Mouse (Mus musculus): ENCODE measurements around the gene Grin3b. TPM values are rescaled to one million over a fixed set of nuclear protein-coding genes. Genes with fewer than 3 reads are reported as not detected.

Gene Grin3b
- total RNA-seq, 2 experiments from 2014 or later = 0.14 to 0.20 TPM

- no peak for DNase-seq (ENCODE audit: extremely low spot score in 1 of 2, low spot score in 2 of 2)
- intact Hi-C loops (cut with DNase I) = no loop called here
- no peak overlapping the region for H3K27ac ChIP-seq
- H3K4me3 ChIP-seq = no peak overlapping the region
- no peak for TF ChIP-seq CTCF (IDR thresholded peaks at IDR 0.05)
Measured at GRCm38 (mm10) chr10:79928907-79929701, 41.4 kb upstream of the Grin3b start.

GRCm38 (mm10) chr10:79929967-79930825 lies 40.3 kb upstream of the Grin3b start:
- no peak overlapping the region for H3K27ac ChIP-seq
- TF ChIP-seq CTCF (IDR thresholded peaks at IDR 0.05) = no peak
- intact Hi-C loops (cut with DNase I) = no loop called here
- no peak overlapping the region for H3K4me3 ChIP-seq
- DNase-seq (ENCODE audit: extremely low spot score in 1 of 2, low spot score in 2 of 2) = no peak

GRCm38 (mm10) chr10:79930826-79931186 lies 39.7 kb upstream of the Grin3b start:
- TF ChIP-seq CTCF (IDR thresholded peaks at IDR 0.05) = no peak
- H3K27ac ChIP-seq = no peak overlapping the region
- no peak for DNase-seq (ENCODE audit: extremely low spot score in 1 of 2, low spot score in 2 of 2)
- no peak overlapping the region for H3K4me3 ChIP-seq
- intact Hi-C loops (cut with DNase I) = no loop called here

DNA sequence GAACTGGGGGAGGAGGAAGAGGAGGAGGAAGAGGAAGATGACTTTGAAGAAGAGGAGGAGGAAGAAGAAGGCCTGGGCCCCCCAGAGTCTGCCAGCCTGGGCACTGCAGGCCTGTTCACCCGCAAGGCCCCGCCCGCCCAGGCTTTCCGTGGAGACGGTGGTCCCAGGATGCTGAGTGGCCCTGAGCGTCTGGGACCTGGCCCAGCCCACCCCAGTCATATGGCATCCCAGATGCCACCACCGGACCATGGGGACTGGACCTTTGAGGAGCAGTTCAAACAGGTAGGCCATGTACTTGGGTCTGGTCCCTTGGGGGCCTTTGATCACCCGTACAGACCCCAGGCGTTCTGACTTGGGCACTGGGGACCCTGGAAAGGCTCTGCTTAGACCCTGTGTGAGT lies 38.7 kb upstream of the Grin3b start:
- TF ChIP-seq CTCF (IDR thresholded peaks at IDR 0.05) = no peak
- no peak for DNase-seq (ENCODE audit: extremely low spot score in 1 of 2, low spot score in 2 of 2)
- intact Hi-C loops (cut with DNase I) = no loop called here
- no peak overlapping the region for H3K4me3 ChIP-seq
- no peak overlapping the region for H3K27ac ChIP-seq

DNA sequence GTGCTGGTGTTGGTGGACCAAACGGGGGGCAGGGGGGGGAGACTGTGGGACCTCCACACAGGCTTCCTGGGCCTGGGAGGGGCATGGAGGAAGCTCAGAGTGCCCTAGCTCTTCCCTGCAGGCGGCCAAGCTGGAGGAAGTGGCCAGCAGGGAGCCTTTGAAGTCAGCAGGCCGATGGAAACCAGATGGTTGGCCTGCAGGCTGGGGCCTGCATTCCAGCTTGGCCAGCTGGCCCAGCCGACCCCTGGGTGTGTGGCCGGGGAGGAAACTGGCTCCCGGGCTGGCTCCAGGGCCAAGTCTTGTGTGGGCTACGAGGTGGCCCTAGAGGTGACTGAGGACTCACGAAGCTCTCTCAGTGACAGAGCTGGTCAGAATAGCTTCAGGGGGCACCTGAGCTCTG lies 37.8 kb upstream of the Grin3b start:
- intact Hi-C loops (cut with DNase I) = no loop called here
- H3K27ac ChIP-seq = peak overlapping the region; percentile 60; the same call in 1 of the 2 replicates
- no peak overlapping the region for H3K4me3 ChIP-seq
- TF ChIP-seq CTCF (IDR thresholded peaks at IDR 0.05) = peak; percentile 1; the same call in 1 of the 2 replicates
- DNase-seq (ENCODE audit: extremely low spot score in 1 of 2, low spot score in 2 of 2) = no peak

DNA sequence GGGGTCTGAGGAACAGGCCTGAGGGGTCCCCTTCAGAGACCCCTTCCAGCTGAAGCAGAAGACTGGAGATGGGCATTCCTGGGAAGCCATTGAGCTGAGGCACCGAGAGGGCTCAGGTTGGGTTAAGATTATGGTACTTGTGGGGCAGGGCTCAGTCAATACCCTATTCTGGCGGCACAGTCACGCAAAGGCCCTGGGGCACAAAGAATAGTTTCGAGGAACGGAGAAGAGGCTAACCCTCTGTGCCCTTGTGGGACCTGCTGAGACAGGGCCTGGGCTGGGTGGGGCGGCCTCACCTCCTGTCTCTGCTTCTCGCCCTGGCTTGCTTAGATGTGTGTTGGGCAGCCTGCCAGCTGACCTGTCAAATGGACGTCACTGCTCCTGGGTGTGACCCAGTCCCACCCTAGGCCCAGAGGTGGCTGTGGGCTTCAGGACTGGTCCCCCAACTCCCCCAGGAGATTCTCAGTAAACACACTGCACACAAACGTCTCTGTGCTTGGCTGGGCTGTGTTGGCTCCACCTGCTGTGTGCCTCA lies 37.3 kb upstream of the Grin3b start:
- intact Hi-C loops (cut with DNase I) = no loop called here
- Histone ChIP-seq H3K4me3 (no peak overlapping the region), H3K27ac (peak overlapping the region; percentile 60; the same call in 1 of the 2 replicates)
- TF ChIP-seq CTCF (IDR thresholded peaks at IDR 0.05) = no peak
- no peak for DNase-seq (ENCODE audit: extremely low spot score in 1 of 2, low spot score in 2 of 2)

DNA sequence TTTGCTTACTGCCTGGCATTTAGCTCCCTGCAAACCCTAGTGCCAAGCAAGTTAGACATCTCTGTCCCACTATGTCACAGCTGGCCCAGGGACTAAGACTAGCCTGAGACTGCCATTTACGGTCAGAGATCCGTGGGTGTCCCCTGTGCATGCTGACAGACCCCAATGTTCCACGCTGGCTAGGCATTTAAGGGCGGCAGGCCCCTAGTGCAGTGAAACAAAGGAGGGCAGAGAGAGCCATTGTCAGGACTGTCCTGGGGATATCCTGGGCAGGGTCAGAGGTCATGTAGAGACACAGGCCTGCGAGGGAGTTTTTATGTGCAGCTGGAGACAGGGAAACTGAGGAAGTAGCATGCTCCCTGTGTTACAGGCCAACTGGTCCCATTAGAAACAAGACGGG lies 36.7 kb upstream of the Grin3b start:
- H3K4me3 ChIP-seq = no peak overlapping the region
- DNase-seq (ENCODE audit: extremely low spot score in 1 of 2, low spot score in 2 of 2) = no peak
- intact Hi-C loops (cut with DNase I) = no loop called here
- 0 out of 2 replicates have a peak overlapping the region, but pooled peaks have one; percentile 16 for H3K27ac ChIP-seq
- no peak for TF ChIP-seq CTCF (IDR thresholded peaks at IDR 0.05)

DNA sequence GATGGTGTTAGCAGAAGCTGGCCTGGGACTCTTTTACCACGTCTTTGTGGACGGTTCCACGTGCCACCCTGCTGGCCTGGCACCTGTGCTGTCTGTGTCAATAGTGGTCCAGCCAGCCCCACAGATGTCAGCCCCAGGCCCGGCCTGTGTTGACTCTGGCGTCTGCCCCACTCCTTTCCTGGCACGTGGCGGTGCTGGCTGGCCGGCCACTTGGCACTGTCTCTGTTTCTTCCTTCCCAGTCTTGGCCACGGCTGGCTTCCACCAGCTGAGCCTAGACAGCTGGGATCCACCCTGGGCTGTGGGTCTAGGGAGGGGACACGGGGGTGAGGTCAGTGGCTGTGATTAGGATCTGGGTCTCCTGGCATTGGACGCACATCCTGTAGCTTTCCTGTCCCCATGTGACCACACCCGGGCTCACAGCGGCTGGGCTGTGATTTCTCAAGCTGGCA lies 36.2 kb upstream of the Grin3b start:
- intact Hi-C loops (cut with DNase I) = no loop called here
- no peak for TF ChIP-seq CTCF (IDR thresholded peaks at IDR 0.05)
- Histone ChIP-seq H3K4me3 (no peak overlapping the region), H3K27ac (0 out of 2 replicates have a peak overlapping the region, but pooled peaks have one; percentile 16)
- peak; percentile 51 to 68 for DNase-seq (ENCODE audit: extremely low spot score in 1 of 2, low spot score in 2 of 2)

- 0 out of 2 replicates have a peak overlapping the region, but pooled peaks have one; percentile 10 for H3K27ac ChIP-seq
- intact Hi-C loops (cut with DNase I) = no loop called here
Measured at GRCm38 (mm10) chr10:79934794-79935569, 35.5 kb upstream of the Grin3b start.

GRCm38 (mm10) chr10:79936284-79936910 lies 34.1 kb upstream of the Grin3b start:
- DNase-seq (ENCODE audit: extremely low spot score in 1 of 2, low spot score in 2 of 2) = no peak
- Histone ChIP-seq H3K27ac (no peak overlapping the region), H3K4me3 (no peak overlapping the region)
- intact Hi-C loops (cut with DNase I) = no loop called here
- TF ChIP-seq CTCF (IDR thresholded peaks at IDR 0.05) = no peak

More at GRCm38 (mm10) chr10:79934794-79935569, 35.5 kb upstream of the Grin3b start:
- no peak for DNase-seq (ENCODE audit: extremely low spot score in 1 of 2, low spot score in 2 of 2)
- H3K4me3 ChIP-seq = no peak overlapping the region
- no peak for TF ChIP-seq CTCF (IDR thresholded peaks at IDR 0.05)
